In the genomic region with DNA sequence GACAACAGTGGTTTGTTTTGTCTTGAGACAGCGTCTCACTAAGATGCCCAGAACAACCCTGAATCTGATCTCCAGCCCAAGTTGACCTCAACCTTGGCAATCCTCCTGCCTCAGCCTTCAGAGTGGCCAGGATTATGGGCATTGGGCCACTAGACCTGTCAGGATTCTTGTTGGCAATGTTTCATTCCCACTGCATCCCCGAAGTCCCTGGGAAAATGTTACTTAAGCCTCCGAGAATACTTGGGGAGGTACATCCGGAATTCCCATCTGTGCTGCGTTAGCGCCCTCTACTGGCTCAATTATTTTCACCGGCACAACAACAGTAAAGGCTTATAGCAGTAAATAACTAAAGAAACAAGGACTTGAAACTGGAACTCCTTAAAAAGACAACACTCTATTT, we compare ENCODE assay signal across 8 mouse cellular contexts.
DNase-seq lines count a peak whose midpoint lies in the region; ATAC-seq lines count a peak whose summit lies in the region.

No protein-coding gene starts in this region.

- no peaks in the 10 kb centered on the region for H3K36me3 ChIP-seq in lung, embryonic 16.5 days (ENCODE audit: control insufficient read depth, insufficient read depth, low read length)

- peak; percentile 56 for ATAC-seq in lung, embryonic 16.5 days (ENCODE audit: low read depth)
- ATAC-seq in inflammation-experienced regulatory T-cells, adult 6 months, result no peak

- H3K9ac ChIP-seq in lung, embryonic 16.5 days (ENCODE audit: low read length), result no peak overlapping the region

- no peak overlapping the region for H3K4me2 ChIP-seq in lung, embryonic 16.5 days (ENCODE audit: low read depth, low read length)

- H3K27me3 ChIP-seq in lung, embryonic 16.5 days (ENCODE audit: control insufficient read depth, insufficient read depth, low read depth, low read length), result peaks cover 6% of the 10 kb centered on the region

- H3K9me3 ChIP-seq in lung, embryonic 16.5 days (ENCODE audit: control insufficient read depth, low read length), result no peaks in the 10 kb centered on the region

- WGBS in lung, embryonic 16.5 days, result 12% methylated on average over 7 of the region's 7 CpGs

- H3K4me3 ChIP-seq in lung, embryonic 16.5 days (ENCODE audit: low read length), result no peak overlapping the region

- peak; percentile 15 to 31 for DNase-seq in CD8-positive naive resting alpha-beta T cell, adult 2 months (ENCODE audit: low read depth in 2 of 2, low spot score in 2 of 2)
- peak; percentile 10 for DNase-seq in T-cell, adult 2 months (ENCODE audit: low spot score)
- peak; percentile 79 to 85 for DNase-seq in cerebellum, postnatal 25 days
- DNase-seq in gastrocnemius, postnatal 10 days, result peak; percentile 76
- peak; percentile 92 for DNase-seq in layer of hippocampus, adult 11-12 months (ENCODE audit: low spot score)
- peak; percentile 66 for DNase-seq in skeletal muscle tissue, adult 2 months (ENCODE audit: low read depth, low spot score)

- H3K4me1 ChIP-seq in lung, embryonic 16.5 days (replicated peaks; ENCODE audit: control insufficient read depth, insufficient read depth, low read length), result no peaks in the 10 kb centered on the region

- no peak overlapping the region for H3K27ac ChIP-seq in lung, embryonic 16.5 days (ENCODE audit: low read length)

Comparison
In these comparisons a context has a peak if more than half of its experiments do, and no peak if none do; other contexts are left out.
1. DNase-seq: peak in every context shown above with its lines; median percentile 92 in layer of hippocampus, adult 11-12 months; 82 in cerebellum, postnatal 25 days; 76 in gastrocnemius, postnatal 10 days; 66 in skeletal muscle tissue, adult 2 months; 23 in CD8-positive naive resting alpha-beta T cell, adult 2 months; 10 in T-cell, adult 2 months.